Mouse (Mus musculus) gastrocnemius, postnatal 14 days (tissue): Measurements from ENCODE around the gene Tuba8. TPM values are rescaled to one million over a fixed set of nuclear protein-coding genes. Genes with fewer than 3 reads are reported as not detected.

Experiments used
- DNase-seq: peaks from one replicate; pipeline ENCODE4 v3.0.0; 2021; ENCODE audit warnings: mixed read lengths
- intact Hi-C: fragments of 180-260 bp; cut with DNase I; formaldehyde crosslinking; loops from one replicate; pipeline ENCODE4 v1.15.1; 2025; ENCODE audit warnings: low total_unique reads
- long read RNA-seq, 2 experiments: library from polyadenylated mRNA; stranded (forward); transcript quantifications; one replicate each; pipeline ENCODE4 v2.0.0; 2021
- total RNA-seq, 2 experiments: library from RNA; stranded (reverse); gene quantifications; 2 replicates each; pipeline ENCODE4 v1.2.3; 2021

Tuba8 gene
- total RNA-seq: 100 to 1,000 TPM; 149 to 227 TPM
- long read RNA-seq, experiment 1, transcript Tuba8-201 (5 exons, 2,263 nt): major isoform, 281 of 311 reads
- long read RNA-seq, experiment 1, partial matches to known transcripts: 26 of 311 reads
- long read RNA-seq, experiment 1, other reads (novel, unspliced or antisense): 4 of 311 reads
- long read RNA-seq, experiment 2, transcript Tuba8-201 (5 exons, 2,263 nt): major isoform, 367 of 398 reads
- long read RNA-seq, experiment 2, partial matches to known transcripts: 20 of 398 reads
- long read RNA-seq, experiment 2, other reads (novel, unspliced or antisense): 11 of 398 reads

- intact Hi-C loops: no loop called here
Observed at GRCm38 (mm10) chr6:121210149-121210925, at the start of gene Tuba8. Gene Tuba8, plus strand, starts transcription at chr6:121210696.

DNA sequence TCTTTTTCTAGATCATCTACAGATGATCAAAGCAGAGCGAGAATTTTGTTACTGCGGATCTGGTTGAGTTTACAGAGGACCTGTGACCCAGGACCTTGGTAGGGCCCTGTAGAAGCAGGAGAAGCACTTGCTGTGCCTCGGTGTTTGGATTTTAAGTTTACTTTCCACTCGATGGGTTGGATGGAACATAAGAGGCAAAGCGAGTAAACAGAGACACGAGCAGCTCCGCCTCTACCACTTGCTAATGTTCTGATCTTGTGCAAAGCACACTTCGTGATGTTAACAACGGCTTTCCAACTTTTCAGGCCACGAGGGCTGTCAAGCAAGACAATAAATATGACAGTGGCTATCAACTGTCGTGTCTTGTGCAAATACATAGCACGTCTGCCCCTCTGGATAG lies 47.9 kb upstream of the Tuba8 start:
- intact Hi-C loops: no loop called here
- no peak for DNase-seq

More at GRCm38 (mm10) chr6:121210149-121210925, at the start of gene Tuba8:
- DNase-seq: peak; percentile 84

- intact Hi-C loops: no loop called here
Observed at GRCm38 (mm10) chr6:121166098-121166552, 44.4 kb upstream of the Tuba8 start.

GRCm38 (mm10) chr6:121167381-121167975 lies 43.0 kb upstream of the Tuba8 start:
- intact Hi-C loops: no loop called here
- DNase-seq: no peak

More at GRCm38 (mm10) chr6:121166098-121166552, 44.4 kb upstream of the Tuba8 start:
- no peak for DNase-seq

GRCm38 (mm10) chr6:121171102-121171501 lies 39.4 kb upstream of the Tuba8 start:
- intact Hi-C loops: no loop called here

DNA sequence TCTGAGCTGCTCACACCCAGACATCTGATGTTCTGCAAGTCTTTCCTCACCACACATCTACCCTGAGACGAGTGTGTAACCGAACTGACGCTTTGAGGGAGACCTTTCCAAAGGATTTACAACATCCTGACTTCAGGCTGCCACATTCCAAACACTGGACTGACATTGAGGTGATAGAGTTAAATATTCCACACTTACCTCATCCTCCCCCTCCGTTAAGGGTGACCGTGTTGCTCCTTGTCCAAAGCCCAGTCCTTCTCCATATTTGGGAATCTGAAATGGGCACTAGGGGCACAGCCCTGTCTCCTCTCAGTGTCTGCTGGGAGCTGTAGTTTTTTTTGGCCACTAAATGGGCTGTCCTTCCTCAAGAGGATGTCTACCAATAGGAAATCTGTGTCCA lies 37.0 kb upstream of the Tuba8 start:
- intact Hi-C loops: no loop called here
- no peak for DNase-seq

More at GRCm38 (mm10) chr6:121171102-121171501, 39.4 kb upstream of the Tuba8 start:
- DNase-seq: no peak

DNA sequence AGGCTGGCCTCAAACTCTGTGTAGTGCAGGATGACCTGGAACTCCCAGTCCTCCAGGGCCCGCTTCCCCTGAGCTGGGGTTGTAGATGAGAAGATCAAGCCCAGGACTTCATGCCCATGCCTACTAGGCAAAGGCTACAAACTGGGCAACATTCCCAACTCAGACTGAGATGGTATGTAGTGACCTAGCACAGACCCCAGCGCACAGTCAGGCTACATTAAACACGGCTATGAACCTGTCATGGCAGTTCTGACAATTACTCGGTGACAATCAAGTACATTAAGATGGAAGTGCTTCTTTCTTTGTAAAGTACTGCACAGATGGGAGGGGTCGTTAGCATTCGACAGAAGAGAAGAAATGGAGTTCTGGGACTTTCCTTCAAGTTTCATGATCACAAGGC lies 35.7 kb upstream of the Tuba8 start:
- DNase-seq: no peak
- intact Hi-C loops: loop anchor here (5.0 kb wide), 1 partner anchor 272 kb away; no protein-coding TSS in a partner anchor

DNA sequence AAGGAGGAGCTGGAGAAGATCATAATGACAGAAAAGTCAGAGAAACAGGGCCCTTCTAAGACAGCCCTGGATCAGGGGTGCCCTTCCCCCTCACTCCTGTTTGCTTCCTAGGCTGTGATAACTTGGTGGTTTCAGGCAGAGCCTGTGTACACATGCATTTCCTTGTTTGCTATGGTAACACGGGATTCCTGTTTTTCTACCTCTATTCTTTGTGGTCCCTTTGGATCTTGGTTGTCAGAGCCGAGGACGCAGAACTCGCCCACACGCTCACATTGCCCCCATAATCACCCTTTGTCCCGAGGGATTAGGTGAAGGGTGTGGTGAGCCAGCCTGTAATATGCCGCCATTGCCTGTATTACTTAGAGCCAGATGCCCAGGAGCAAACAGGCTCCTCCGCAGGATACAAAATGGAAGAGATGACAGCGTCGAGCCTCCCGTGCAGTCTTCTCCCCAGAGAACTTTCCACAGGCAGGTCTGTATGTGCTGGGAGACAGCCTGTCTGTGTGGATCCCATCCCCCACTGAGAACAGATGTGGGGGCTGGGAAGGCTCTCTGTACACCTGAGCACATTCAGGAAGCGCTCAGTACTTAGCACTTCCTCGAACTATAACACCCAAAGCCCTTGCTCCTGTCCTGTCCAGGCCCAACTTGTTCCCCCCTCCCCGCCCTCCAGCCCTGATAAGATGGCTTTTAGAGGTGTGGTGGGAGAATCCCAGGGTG lies 34.3 kb upstream of the Tuba8 start:
- DNase-seq: no peak
- intact Hi-C loops: loop anchor here (2.0 to 5.0 kb wide), 2 partner anchors 203 to 274 kb away; no protein-coding TSS in a partner anchor

DNA sequence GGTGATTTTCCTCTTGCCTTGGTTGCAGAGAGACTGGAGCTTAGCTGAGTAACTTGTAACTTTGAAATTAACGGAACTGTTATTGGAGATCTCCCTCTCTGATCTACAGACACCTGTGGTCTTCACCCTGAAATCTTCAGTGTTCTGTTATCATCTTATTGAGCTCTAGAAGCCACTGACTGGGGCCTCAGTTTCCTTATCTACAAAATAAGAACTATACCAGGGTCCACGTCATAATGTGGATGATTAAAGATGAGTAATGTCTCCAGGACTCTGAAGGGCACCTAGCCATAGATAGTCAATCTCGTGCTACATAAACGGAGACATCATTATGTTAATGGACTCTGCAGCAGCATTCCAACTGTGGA lies 33.8 kb upstream of the Tuba8 start:
- no peak for DNase-seq
- intact Hi-C loops: loop anchor here (2.0 to 5.0 kb wide), 2 partner anchors 204 to 274 kb away; no protein-coding TSS in a partner anchor

GRCm38 (mm10) chr6:121177118-121177708 lies 33.3 kb upstream of the Tuba8 start:
- DNase-seq: no peak
- intact Hi-C loops: loop anchor here (2.0 to 5.0 kb wide), 2 partner anchors 204 to 275 kb away; no protein-coding TSS in a partner anchor

- no peak for DNase-seq
- intact Hi-C loops: loop anchor here (5.0 kb wide), 1 partner anchor 277 kb away; no protein-coding TSS in a partner anchor
Observed at GRCm38 (mm10) chr6:121178700-121179358, 31.7 kb upstream of the Tuba8 start.

- intact Hi-C loops: loop anchor here (5.0 to 10.0 kb wide), 2 partner anchors 85 to 278 kb away; no protein-coding TSS in a partner anchor
- no peak for DNase-seq
Observed at GRCm38 (mm10) chr6:121179846-121180245, 30.6 kb upstream of the Tuba8 start.

- intact Hi-C loops: loop anchor here (10.0 kb wide), 1 partner anchor 81 kb away; no protein-coding TSS in a partner anchor
- DNase-seq: peak; percentile 88
Observed at GRCm38 (mm10) chr6:121183414-121184173, 26.9 kb upstream of the Tuba8 start, which contains the start of gene Pex26. Gene Pex26, plus strand, starts transcription at chr6:121183667.

GRCm38 (mm10) chr6:121184198-121185140 lies 26.0 kb upstream of the Tuba8 start:
- intact Hi-C loops: loop anchor here (10.0 kb wide), 1 partner anchor 80 kb away; no protein-coding TSS in a partner anchor
- DNase-seq: peak; percentile 38

DNA sequence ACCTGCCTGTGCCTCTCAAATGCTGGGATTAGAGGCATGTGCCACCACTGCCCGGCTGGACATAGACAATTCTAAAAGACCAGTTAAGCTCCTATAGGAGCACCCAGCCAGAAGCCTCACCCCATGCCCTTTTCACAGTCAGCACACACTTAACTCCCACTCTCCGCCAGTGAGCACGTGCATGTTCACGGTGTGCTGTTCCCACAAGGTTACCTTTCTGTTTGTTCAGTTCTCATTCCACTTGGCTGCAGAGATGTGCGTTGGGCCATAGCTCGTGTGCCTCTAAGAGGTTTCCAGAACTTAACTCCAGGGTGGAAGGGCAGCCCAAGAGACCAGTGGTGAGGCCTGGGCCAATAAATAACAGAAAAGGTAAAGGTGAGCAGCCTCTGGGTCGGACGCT lies 25.3 kb upstream of the Tuba8 start:
- DNase-seq: no peak
- intact Hi-C loops: loop anchor here (10.0 kb wide), 1 partner anchor 80 kb away; no protein-coding TSS in a partner anchor

GRCm38 (mm10) chr6:121191261-121192009 lies 19.1 kb upstream of the Tuba8 start:
- DNase-seq: no peak
- intact Hi-C loops: no loop called here
